ENCODE assay signal across 9 mouse cellular contexts in genomic region chr17:47976999-47977357, GRCm38 (mm10). TPM values are rescaled to one million over a fixed set of nuclear protein-coding genes. Genes with fewer than 3 reads are reported as not detected.
A peak's percentile ranks its signal among the peaks of the same experiment; 100 is the strongest.
DNase-seq lines count a peak whose midpoint lies in the region; ATAC-seq and TF ChIP-seq lines count a peak whose summit lies in the region.
"Had no signal": no experiment of that assay in that cellular context is flagged by ENCODE, and none has a peak within 500 bp of the region (broad histone marks: within the 10 kb centered on the region; RNA-seq: fewer than 3 reads in every experiment).

No protein-coding gene starts in this region.

- no peak overlapping the region for H3K9ac ChIP-seq in heart, embryonic 15.5 days
- no peak overlapping the region for H3K9ac ChIP-seq in ES-Bruce4 (ENCODE audit: low read depth, poor library complexity, severe bottlenecking)
- H3K9ac ChIP-seq in embryonic facial prominence, embryonic 12.5 days = no peak overlapping the region
- H3K9ac ChIP-seq in limb, embryonic 15.5 days = no peak overlapping the region
- H3K9ac ChIP-seq: liver, embryonic 13.5 days had no signal

- no peak for TF ChIP-seq EP300 in ES-Bruce4 (IDR thresholded peaks at IDR 0.05; ENCODE audit: insufficient read depth, low read depth, low read length)

- DNase-seq in heart, adult 18-20 months = no peak
- DNase-seq in frontal cortex, adult 2 months (ENCODE audit: extremely low spot score in 1 of 2, low spot score in 1 of 2) = no peak
- no peak for DNase-seq in right cerebral cortex, adult 18-20 months
- no peak for DNase-seq in frontal cortex, postnatal 10 days (ENCODE audit: low spot score in 2 of 2)
- DNase-seq: liver, embryonic 13.5 days had no signal

- peaks cover 61% of the 10 kb centered on the region for H3K4me1 ChIP-seq in heart, embryonic 15.5 days (replicated peaks)
- H3K4me1 ChIP-seq in ES-Bruce4 (ENCODE audit: control insufficient read depth, insufficient read depth, low read length) = peaks cover 2% of the 10 kb centered on the region
- H3K4me1 ChIP-seq in embryonic facial prominence, embryonic 12.5 days = peaks cover 53% of the 10 kb centered on the region
- H3K4me1 ChIP-seq in limb, embryonic 15.5 days = peaks cover 52% of the 10 kb centered on the region

- ATAC-seq in heart, embryonic 15.5 days (replicated peaks; ENCODE audit: insufficient number of reproducible peaks, insufficient read depth, low FRiP score, low read depth) = no peak
- no peak for ATAC-seq in embryonic facial prominence, embryonic 12.5 days (ENCODE audit: insufficient number of reproducible peaks, insufficient read depth, low FRiP score, low TSS enrichment)
- ATAC-seq in limb, embryonic 15.5 days (ENCODE audit: insufficient number of reproducible peaks, low FRiP score, low TSS enrichment, low read depth) = no peak

- WGBS in heart, embryonic 15.5 days = 89% methylated on average over 7 of the region's 7 CpGs
- 80% methylated on average over 7 of the region's 7 CpGs for WGBS in embryonic facial prominence, embryonic 12.5 days
- 88% methylated on average over 7 of the region's 7 CpGs for WGBS in limb, embryonic 15.5 days

- 0 out of 2 replicates have a peak overlapping the region, but pooled peaks have one; percentile 89 for H3K4me2 ChIP-seq in heart, embryonic 15.5 days
- H3K4me2 ChIP-seq in embryonic facial prominence, embryonic 12.5 days (replicated peaks) = no peak overlapping the region
- no peak overlapping the region for H3K4me2 ChIP-seq in limb, embryonic 15.5 days

- TF ChIP-seq POLR2A in ES-Bruce4 (IDR thresholded peaks at IDR 0.05; ENCODE audit: insufficient read depth, low read length) = no peak

- H3K9me3 ChIP-seq in heart, embryonic 15.5 days (replicated peaks) = no peaks in the 10 kb centered on the region
- no peaks in the 10 kb centered on the region for H3K9me3 ChIP-seq in ES-Bruce4 (replicated peaks; ENCODE audit: control insufficient read depth, insufficient read depth, low read length, poor library complexity, severe bottlenecking)
- no peaks in the 10 kb centered on the region for H3K9me3 ChIP-seq in embryonic facial prominence, embryonic 12.5 days
- H3K9me3 ChIP-seq in limb, embryonic 15.5 days = no peaks in the 10 kb centered on the region
- H3K9me3 ChIP-seq: liver, embryonic 13.5 days had no signal

- H3K27me3 ChIP-seq in heart, embryonic 15.5 days = no peaks in the 10 kb centered on the region
- H3K27me3 ChIP-seq in ES-Bruce4 (ENCODE audit: control insufficient read depth, insufficient read depth, low read length, poor library complexity, severe bottlenecking) = no peaks in the 10 kb centered on the region
- no peaks in the 10 kb centered on the region for H3K27me3 ChIP-seq in embryonic facial prominence, embryonic 12.5 days
- H3K27me3 ChIP-seq in limb, embryonic 15.5 days = no peaks in the 10 kb centered on the region

- H3K4me3 ChIP-seq in heart, embryonic 15.5 days = no peak overlapping the region
- H3K4me3 ChIP-seq in ES-Bruce4 (ENCODE audit: low read depth, low read length) = no peak overlapping the region
- no peak overlapping the region for H3K4me3 ChIP-seq in embryonic facial prominence, embryonic 12.5 days
- no peak overlapping the region for H3K4me3 ChIP-seq in limb, embryonic 15.5 days

- peak overlapping the region; percentile 87 for H3K27ac ChIP-seq in heart, embryonic 15.5 days
- H3K27ac ChIP-seq in ES-Bruce4 (ENCODE audit: insufficient read depth, low read length) = no peak overlapping the region
- peak overlapping the region; percentile 96 for H3K27ac ChIP-seq in embryonic facial prominence, embryonic 12.5 days
- H3K27ac ChIP-seq in limb, embryonic 15.5 days = peak overlapping the region; percentile 95

- TF ChIP-seq CTCF in ES-Bruce4 (IDR thresholded peaks at IDR 0.05; ENCODE audit: low read depth, low read length) = peak; percentile 78

- no peaks in the 10 kb centered on the region for H3K36me3 ChIP-seq in heart, embryonic 15.5 days
- H3K36me3 ChIP-seq in ES-Bruce4 (ENCODE audit: control insufficient read depth, insufficient read depth, low read length, poor library complexity, severe bottlenecking) = no peaks in the 10 kb centered on the region
- no peaks in the 10 kb centered on the region for H3K36me3 ChIP-seq in embryonic facial prominence, embryonic 12.5 days
- no peaks in the 10 kb centered on the region for H3K36me3 ChIP-seq in limb, embryonic 15.5 days
- H3K36me3 ChIP-seq: liver, embryonic 13.5 days had no signal

RNA-seq across cellular contexts. Expression of gene Foxp4, which starts 52.5 kb away (rescaled TPM):
- 6.4 and 11.1 TPM in 2 replicates for polyA plus RNA-seq in heart, embryonic 15.5 days (2015; fragmentation: Nextera tagmentation; extraction: Ambion mirVana)
- 10 to 100 TPM in 1 of 2 experiments, 1 to 10 TPM in 1; 8.5 to 12.2 TPM for total RNA-seq in heart, adult 18-20 months (2021)
- 44.2 and 52.3 TPM in 2 replicates for polyA plus RNA-seq in ES-Bruce4 (2011; ENCODE audit: insufficient read depth, insufficient read length, low read depth, missing spikeins)
- 51.0 and 52.4 TPM in 2 replicates for polyA plus RNA-seq in embryonic facial prominence, embryonic 12.5 days (2016; fragmentation: Nextera tagmentation; extraction: Ambion mirVana)
- 18.2 and 22.4 TPM in 2 replicates for polyA plus RNA-seq in limb, embryonic 15.5 days (2015; fragmentation: Nextera tagmentation; extraction: Ambion mirVana)
- 41.7 and 50.1 TPM in 2 replicates for polyA plus RNA-seq in frontal cortex, adult 2 months (2012; rRNA removed)
